Mouse (Mus musculus): Measurements from ENCODE around the gene Gm10203. TPM values are rescaled to one million over a fixed set of nuclear protein-coding genes. Genes with fewer than 3 reads are reported as not detected.
"Not testable (repeated sequence)": the region's sequence is repeated elsewhere in the genome, so short reads cannot be mapped to it uniquely, and the experiment has no call there.

The Gm10203 gene
- not detected in 2 replicates for polyA plus RNA-seq (2012; rRNA removed)

- DNase-seq (ENCODE audit: low spot score): not testable (repeated sequence)
These were observed at the start of gene Gm10203 for GRCm38 (mm10) chr6:149129870-149130269. Gene Gm10203, plus strand, starts transcription at chr6:149130170.

DNA sequence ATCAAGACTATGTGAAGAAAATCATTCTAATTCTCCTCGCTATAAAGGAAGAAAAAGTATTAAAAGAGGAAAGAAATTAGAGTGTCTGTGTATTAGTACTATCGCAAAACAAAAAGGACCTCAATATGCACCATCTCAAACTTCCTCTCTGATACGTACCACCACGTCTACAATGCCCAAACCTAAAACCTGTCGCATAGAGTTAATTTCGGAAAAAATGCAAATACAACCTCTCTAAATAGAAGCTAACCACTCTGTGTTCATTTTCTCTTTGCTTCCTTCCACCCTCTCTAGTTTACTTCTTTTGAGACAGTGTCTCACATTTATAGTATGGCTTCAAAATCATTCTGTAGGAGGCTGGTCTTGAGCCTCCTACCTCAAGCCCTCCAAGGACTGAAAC, 37.6 kb upstream of the Gm10203 start:
- no peak for DNase-seq (ENCODE audit: low spot score)

DNA sequence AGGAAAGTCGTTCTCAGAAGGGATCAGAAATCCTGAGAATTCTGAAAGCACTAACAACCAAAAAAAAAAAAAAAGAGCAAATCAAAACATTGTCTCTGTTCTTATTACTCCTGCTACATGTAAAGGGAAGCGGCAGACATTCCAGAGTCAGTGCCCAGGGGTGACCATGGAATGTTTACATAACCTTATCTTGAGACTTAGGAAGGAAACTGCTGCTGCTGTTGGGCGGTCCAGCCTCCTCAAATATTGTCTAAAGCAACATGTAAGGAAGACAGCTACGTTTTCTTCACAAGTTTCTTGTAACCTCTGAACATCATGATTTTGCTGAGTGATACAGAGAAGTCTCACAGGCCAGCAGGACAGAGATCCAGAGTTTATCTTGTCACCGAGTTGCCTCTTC, 36.5 kb upstream of the Gm10203 start:
- no peak for DNase-seq (ENCODE audit: low spot score)

- no peak for DNase-seq (ENCODE audit: low spot score)
These were observed 35.4 kb upstream of the Gm10203 start for GRCm38 (mm10) chr6:149094555-149094954.

DNA sequence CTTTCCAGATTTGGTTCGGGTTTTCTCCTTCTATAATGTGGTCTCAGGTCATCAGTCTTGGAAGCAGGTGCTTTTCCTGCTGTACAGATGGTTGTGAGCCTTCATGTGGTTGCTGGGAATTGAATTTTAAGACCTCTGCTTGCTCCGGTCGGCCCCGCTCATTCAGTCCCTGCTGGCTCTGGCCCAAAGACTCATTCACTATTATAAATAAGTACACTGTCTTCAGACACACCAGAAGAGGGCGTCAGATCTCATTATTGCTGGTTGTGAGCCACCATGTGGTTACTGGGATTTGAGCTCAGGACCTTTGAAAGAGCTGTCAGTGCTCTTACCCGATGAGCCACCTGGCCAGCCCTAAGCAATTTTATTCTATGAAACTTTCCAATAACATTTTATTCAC, 34.6 kb upstream of the Gm10203 start:
- no peak for DNase-seq (ENCODE audit: low spot score)

- DNase-seq (ENCODE audit: low spot score): no peak
These were observed 33.7 kb upstream of the Gm10203 start for GRCm38 (mm10) chr6:149096233-149096632.

- DNase-seq (ENCODE audit: low spot score): no peak
These were observed 32.7 kb upstream of the Gm10203 start for GRCm38 (mm10) chr6:149097276-149097675.

DNA sequence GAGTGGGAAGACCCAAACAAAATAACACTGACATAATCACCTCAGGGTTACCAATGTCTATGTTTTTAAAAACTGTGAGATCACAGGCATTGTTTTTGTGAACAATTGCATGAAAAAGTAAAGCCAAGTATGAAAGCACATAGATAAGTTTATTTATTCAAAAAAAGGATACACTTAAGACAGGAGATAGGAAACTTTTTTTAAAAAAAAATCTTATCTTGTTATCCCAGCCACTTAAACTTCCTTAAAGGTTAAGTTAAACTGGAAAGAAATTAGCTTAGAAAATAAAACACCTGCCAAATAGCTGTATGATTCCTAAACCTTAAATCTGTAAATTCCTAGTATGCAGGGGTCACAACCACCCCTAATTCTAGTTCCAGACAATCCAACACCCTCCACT, 31.0 kb upstream of the Gm10203 start:
- no peak for DNase-seq (ENCODE audit: low spot score)

GRCm38 (mm10) chr6:149100174-149101075, 29.5 kb upstream of the Gm10203 start:
- DNase-seq (ENCODE audit: low spot score): peak; percentile 53

GRCm38 (mm10) chr6:149101076-149101942, 28.7 kb upstream of the Gm10203 start, which contains the start of gene Dennd5b:
Gene Dennd5b, minus strand, starts transcription at chr6:149101680.
- peak; percentile 81 for DNase-seq (ENCODE audit: low spot score)

DNA sequence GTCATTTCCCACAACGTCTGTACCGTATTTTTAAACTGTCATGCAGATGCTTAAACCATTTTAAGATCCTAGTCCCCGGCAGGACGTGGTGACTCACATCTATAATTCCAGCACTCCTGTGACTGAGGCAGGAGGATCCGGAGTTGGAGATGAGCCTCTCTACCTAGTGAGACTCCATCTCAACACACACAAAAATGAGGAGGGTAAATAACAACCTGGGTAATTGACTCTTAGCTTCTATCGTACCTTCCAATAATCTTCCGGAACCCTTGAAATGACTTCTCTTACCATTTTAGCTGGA, 28.1 kb upstream of the Gm10203 start:
- DNase-seq (ENCODE audit: low spot score): no peak

GRCm38 (mm10) chr6:149103451-149103850, 26.5 kb upstream of the Gm10203 start:
- DNase-seq (ENCODE audit: low spot score): no peak

- no peak for DNase-seq (ENCODE audit: low spot score)
These were observed 22.4 kb upstream of the Gm10203 start for GRCm38 (mm10) chr6:149107615-149108014.

DNA sequence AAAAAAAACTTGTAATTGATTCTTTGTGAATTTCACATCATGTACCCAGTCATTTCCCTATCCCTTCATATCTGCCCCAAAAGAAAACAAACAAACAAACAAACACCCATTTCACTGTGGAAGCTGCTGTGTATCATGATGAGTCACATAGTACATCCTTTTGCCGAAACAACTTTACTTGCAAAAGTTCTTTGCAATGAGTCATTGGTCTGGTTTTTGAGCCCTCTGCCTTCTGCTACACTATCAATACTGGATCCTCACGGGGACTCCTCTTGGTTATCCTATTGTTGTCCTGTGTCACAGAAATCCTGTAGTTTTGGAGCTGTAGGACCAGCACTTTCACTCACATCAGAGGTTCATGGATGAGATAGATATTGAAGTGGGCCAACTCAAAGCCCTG, 21.1 kb upstream of the Gm10203 start:
- no peak for DNase-seq (ENCODE audit: low spot score)

DNA sequence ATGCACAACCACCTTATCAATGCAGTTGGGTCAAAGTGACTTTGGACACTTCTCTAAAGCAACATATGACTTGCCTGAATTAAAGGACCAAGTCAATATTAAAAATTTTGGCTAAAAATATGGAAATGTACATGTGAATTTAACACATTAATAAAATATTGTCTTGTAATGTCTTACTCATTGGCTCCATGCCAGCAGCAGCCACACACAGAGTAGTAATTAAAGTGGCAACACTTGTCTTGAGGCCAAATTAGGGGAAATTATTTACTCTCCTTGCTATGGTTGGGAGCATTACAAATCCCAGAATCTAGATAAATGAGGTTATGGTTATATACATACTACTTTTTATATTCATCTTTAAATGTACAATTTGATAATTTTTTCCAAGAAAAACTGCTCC, 13.0 kb upstream of the Gm10203 start:
- no peak for DNase-seq (ENCODE audit: low spot score)

DNA sequence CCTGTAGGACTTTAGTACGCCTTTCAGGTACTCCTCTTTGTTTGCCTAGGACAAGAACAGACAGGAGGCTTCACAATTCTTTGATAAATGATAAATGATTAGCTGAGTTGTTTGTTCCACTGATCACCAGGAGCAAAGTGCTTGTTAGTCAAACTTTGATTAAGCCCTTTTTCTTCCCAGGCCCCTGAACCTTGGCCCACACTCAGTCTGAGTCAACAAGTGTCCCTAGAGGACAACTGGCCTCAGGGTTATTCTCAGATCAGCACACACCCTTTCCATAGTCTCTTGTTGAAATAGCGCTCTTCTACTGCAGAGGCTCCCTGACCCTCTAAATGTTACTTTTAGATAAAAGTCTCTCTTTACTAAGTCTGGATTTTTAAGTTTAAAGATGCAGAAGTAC, 11.0 kb upstream of the Gm10203 start:
- no peak for DNase-seq (ENCODE audit: low spot score)

- DNase-seq (ENCODE audit: low spot score): no peak
These were observed 10.1 kb upstream of the Gm10203 start for GRCm38 (mm10) chr6:149119853-149120252.

GRCm38 (mm10) chr6:149123042-149123441, 6.9 kb upstream of the Gm10203 start:
- DNase-seq (ENCODE audit: low spot score): no peak

- no peak for DNase-seq (ENCODE audit: low spot score)
These were observed 3.3 kb upstream of the Gm10203 start for GRCm38 (mm10) chr6:149126675-149127074.

- no peak for DNase-seq (ENCODE audit: low spot score)
These were observed 1.1 kb downstream of the Gm10203 start for GRCm38 (mm10) chr6:149131111-149131510.

GRCm38 (mm10) chr6:149132311-149133077, 2.5 kb downstream of the Gm10203 start:
- no peak for DNase-seq (ENCODE audit: low spot score)
